Mouse (Mus musculus): ENCODE results near the gene Nucks1. TPM values are rescaled to one million over a fixed set of nuclear protein-coding genes. Genes with fewer than 3 reads are reported as not detected.

Gene Nucks1
- polyA plus RNA-seq, 1 experiment from 2014 or later = 69.7 TPM

GRCm38 (mm10) chr1:131957416-131957815 is 47.1 kb downstream of the Nucks1 start:
- ATAC-seq = no peak
- 61% methylated on average over 5 of the region's 5 CpGs for WGBS
- H3K9ac ChIP-seq = no peak overlapping the region
- H3K27ac ChIP-seq = no peak overlapping the region
- no peak overlapping the region for H3K4me3 ChIP-seq (replicated peaks)
- H3K36me3 ChIP-seq = no peaks in the 10 kb centered on the region
- 0 out of 2 replicates have a peak, but pooled peaks cover 3% of the 10 kb centered on the region for H3K4me1 ChIP-seq (replicated peaks)
- H3K9me3 ChIP-seq = no peaks in the 10 kb centered on the region
- no peak overlapping the region for H3K4me2 ChIP-seq (replicated peaks)
- peaks cover 15% of the 10 kb centered on the region for H3K27me3 ChIP-seq (replicated peaks)

- 64% methylated on average over 2 of the region's 2 CpGs for WGBS
- no peak overlapping the region for H3K4me3 ChIP-seq (replicated peaks)
- H3K9me3 ChIP-seq = no peaks in the 10 kb centered on the region
- ATAC-seq = no peak
- no peak overlapping the region for H3K9ac ChIP-seq
- H3K4me2 ChIP-seq (replicated peaks) = no peak overlapping the region
- H3K27ac ChIP-seq = no peak overlapping the region
- peaks cover 14% of the 10 kb centered on the region for H3K4me1 ChIP-seq (replicated peaks)
- no peaks in the 10 kb centered on the region for H3K36me3 ChIP-seq
- peaks cover 36% of the 10 kb centered on the region for H3K27me3 ChIP-seq (replicated peaks)
Observed at GRCm38 (mm10) chr1:131961004-131961403, 50.7 kb downstream of the Nucks1 start.

- peaks cover 14% of the 10 kb centered on the region for H3K4me1 ChIP-seq (replicated peaks)
- H3K4me2 ChIP-seq (replicated peaks) = peak within 1 kb of the TSS; percentile 100
- H3K4me3 ChIP-seq (replicated peaks) = peak within 1 kb of the TSS; percentile 76
- peaks cover 34% of the 10 kb centered on the region for H3K27me3 ChIP-seq (replicated peaks)
- peak; percentile 78 for ATAC-seq
- under 1% methylated on average over 32 of the region's 35 CpGs for whole genome bisulfite sequencing
- H3K36me3 ChIP-seq = no peaks in the 10 kb centered on the region
- peak within 1 kb of the TSS; percentile 54 for H3K9ac ChIP-seq
- no peaks in the 10 kb centered on the region for H3K9me3 ChIP-seq
- no peak within 1 kb of the TSS for H3K27ac ChIP-seq
Observed at GRCm38 (mm10) chr1:131962606-131963084, 52.3 kb downstream of the Nucks1 start, which contains the start of gene Slc45a3. Gene Slc45a3, plus strand, starts transcription at chr1:131962967.

- H3K9me3 ChIP-seq = no peaks in the 10 kb centered on the region
- H3K4me3 ChIP-seq (replicated peaks) = peak overlapping the region; percentile 76
- peaks cover 14% of the 10 kb centered on the region for H3K4me1 ChIP-seq (replicated peaks)
- peak; percentile 83 for ATAC-seq
- peaks cover 34% of the 10 kb centered on the region for H3K27me3 ChIP-seq (replicated peaks)
- H3K27ac ChIP-seq = no peak overlapping the region
- H3K4me2 ChIP-seq (replicated peaks) = peak overlapping the region; percentile 100
- under 1% methylated on average over 70 of the region's 76 CpGs for WGBS
- peak overlapping the region; percentile 54 for H3K9ac ChIP-seq
- no peaks in the 10 kb centered on the region for H3K36me3 ChIP-seq
Observed at GRCm38 (mm10) chr1:131963085-131963951, 53.0 kb downstream of the Nucks1 start.

- Histone ChIP-seq H3K4me1 (replicated peaks) (peaks cover 14% of the 10 kb centered on the region), H3K27me3 (replicated peaks) (peaks cover 34% of the 10 kb centered on the region), H3K27ac (no peak overlapping the region), H3K36me3 (no peaks in the 10 kb centered on the region), H3K9me3 (no peaks in the 10 kb centered on the region), H3K9ac (no peak overlapping the region), H3K4me2 (replicated peaks) (peak overlapping the region; percentile 100), H3K4me3 (replicated peaks) (no peak overlapping the region)
- no peak for ATAC-seq
- 55% methylated on average over 5 of the region's 5 CpGs for WGBS
Observed at GRCm38 (mm10) chr1:131964100-131964499, 53.8 kb downstream of the Nucks1 start.

- no peak overlapping the region for H3K4me3 ChIP-seq (replicated peaks)
Observed at GRCm38 (mm10) chr1:131964580-131964979, 54.2 kb downstream of the Nucks1 start.

GRCm38 (mm10) chr1:131965818-131966217 is 55.5 kb downstream of the Nucks1 start:
- 49% methylated on average over 5 of the region's 5 CpGs for WGBS
- no peak overlapping the region for H3K4me3 ChIP-seq (replicated peaks)
- no peak overlapping the region for H3K9ac ChIP-seq
- H3K9me3 ChIP-seq = no peaks in the 10 kb centered on the region
- peaks cover 29% of the 10 kb centered on the region for H3K27me3 ChIP-seq (replicated peaks)
- peaks cover 21% of the 10 kb centered on the region for H3K4me1 ChIP-seq (replicated peaks)
- H3K4me2 ChIP-seq (replicated peaks) = no peak overlapping the region
- ATAC-seq = no peak
- no peaks in the 10 kb centered on the region for H3K36me3 ChIP-seq
- H3K27ac ChIP-seq = no peak overlapping the region

More at GRCm38 (mm10) chr1:131964580-131964979, 54.2 kb downstream of the Nucks1 start:
- WGBS = 85% methylated on average over 7 of the region's 7 CpGs
- Histone ChIP-seq H3K4me1 (replicated peaks) (peaks cover 14% of the 10 kb centered on the region), H3K27me3 (replicated peaks) (peaks cover 34% of the 10 kb centered on the region), H3K9me3 (no peaks in the 10 kb centered on the region), H3K4me2 (replicated peaks) (no peak overlapping the region), H3K27ac (no peak overlapping the region), H3K36me3 (no peaks in the 10 kb centered on the region), H3K9ac (no peak overlapping the region)
- ATAC-seq = no peak

GRCm38 (mm10) chr1:131967336-131967735 is 57.0 kb downstream of the Nucks1 start:
- no peak overlapping the region for H3K27ac ChIP-seq

GRCm38 (mm10) chr1:131968556-131968955 is 58.2 kb downstream of the Nucks1 start:
- ATAC-seq = no peak
- Histone ChIP-seq H3K27me3 (replicated peaks) (peaks cover 15% of the 10 kb centered on the region), H3K9ac (no peak overlapping the region), H3K9me3 (no peaks in the 10 kb centered on the region), H3K36me3 (no peaks in the 10 kb centered on the region), H3K4me2 (replicated peaks) (no peak overlapping the region), H3K27ac (no peak overlapping the region), H3K4me1 (replicated peaks) (peaks cover 31% of the 10 kb centered on the region), H3K4me3 (replicated peaks) (no peak overlapping the region)
- 48% methylated on average over 3 of the region's 3 CpGs for WGBS

More at GRCm38 (mm10) chr1:131967336-131967735, 57.0 kb downstream of the Nucks1 start:
- Histone ChIP-seq H3K4me3 (replicated peaks) (no peak overlapping the region), H3K4me1 (replicated peaks) (peaks cover 28% of the 10 kb centered on the region), H3K4me2 (replicated peaks) (no peak overlapping the region), H3K36me3 (no peaks in the 10 kb centered on the region), H3K9ac (no peak overlapping the region), H3K27me3 (replicated peaks) (peaks cover 22% of the 10 kb centered on the region), H3K9me3 (no peaks in the 10 kb centered on the region)
- 74% methylated on average over 7 of the region's 7 CpGs for WGBS
- no peak for ATAC-seq

GRCm38 (mm10) chr1:131968983-131969382 is 58.6 kb downstream of the Nucks1 start:
- peaks cover 11% of the 10 kb centered on the region for H3K27me3 ChIP-seq (replicated peaks)
- no peak for ATAC-seq
- H3K27ac ChIP-seq = no peak overlapping the region
- H3K4me1 ChIP-seq (replicated peaks) = peaks cover 27% of the 10 kb centered on the region
- H3K36me3 ChIP-seq = no peaks in the 10 kb centered on the region
- H3K4me2 ChIP-seq (replicated peaks) = no peak overlapping the region
- 74% methylated on average over 6 of the region's 6 CpGs for WGBS
- H3K9ac ChIP-seq = no peak overlapping the region
- H3K9me3 ChIP-seq = no peaks in the 10 kb centered on the region
- H3K4me3 ChIP-seq (replicated peaks) = no peak overlapping the region

GRCm38 (mm10) chr1:131969825-131970224 is 59.5 kb downstream of the Nucks1 start:
- Histone ChIP-seq H3K27ac (no peak overlapping the region), H3K4me3 (replicated peaks) (no peak overlapping the region), H3K4me2 (replicated peaks) (no peak overlapping the region), H3K36me3 (no peaks in the 10 kb centered on the region), H3K4me1 (replicated peaks) (peaks cover 25% of the 10 kb centered on the region), H3K27me3 (replicated peaks) (peaks cover 3% of the 10 kb centered on the region), H3K9ac (no peak overlapping the region), H3K9me3 (no peaks in the 10 kb centered on the region)
- 51% methylated on average over 4 of the region's 4 CpGs for WGBS
- ATAC-seq = no peak

- Histone ChIP-seq H3K27ac (no peak overlapping the region), H3K4me2 (replicated peaks) (no peak overlapping the region)
Observed at GRCm38 (mm10) chr1:131970322-131970660, 60.0 kb downstream of the Nucks1 start.

More at GRCm38 (mm10) chr1:131970322-131970660, 60.0 kb downstream of the Nucks1 start:
- H3K9ac ChIP-seq = no peak overlapping the region
- ATAC-seq = no peak
- 52% methylated on average over 5 of the region's 5 CpGs for WGBS
- H3K36me3 ChIP-seq = no peaks in the 10 kb centered on the region
- H3K4me3 ChIP-seq (replicated peaks) = no peak overlapping the region
- H3K9me3 ChIP-seq = no peaks in the 10 kb centered on the region
- no peaks in the 10 kb centered on the region for H3K27me3 ChIP-seq (replicated peaks)
- peaks cover 25% of the 10 kb centered on the region for H3K4me1 ChIP-seq (replicated peaks)
